Mouse (Mus musculus) lung, adult 2 months (tissue): ENCODE measurements around the gene Grap. TPM values are rescaled to one million over a fixed set of nuclear protein-coding genes. Genes with fewer than 3 reads are reported as not detected.
"Not testable (repeated sequence)": the region's sequence is repeated elsewhere in the genome, so short reads cannot be mapped to it uniquely, and the experiment has no call there.

ENCODE experiments used
- DNase-seq: peaks from one replicate; pipeline ENCODE4 v3.0.0; 2022
- H3K4me1 ChIP-seq: fragments of 200-500 bp; 2 replicates; pipeline ENCODE4 v1.6.1; 2011; ENCODE audit warnings: low read length; ENCODE audit not compliant: control insufficient read depth, insufficient read depth
- H3K4me3 ChIP-seq: fragments of 200-500 bp; replicated peaks from 2 replicates; pipeline ENCODE3; 2011; ENCODE audit warnings: low read depth, mild to moderate bottlenecking, control low read depth, low read length; ENCODE audit errors: extremely low read depth
- CTCF ChIP-seq: fragments of 200-500 bp; IDR thresholded peaks from 2 replicates; pipeline ENCODE4 v1.5.1; 2011; ENCODE audit warnings: mild to moderate bottlenecking, low read length, control low read depth; ENCODE audit not compliant: insufficient read depth
- POLR2A ChIP-seq: fragments of 200-500 bp; IDR thresholded peaks from 2 replicates; pipeline ENCODE4 v1.6.1; 2011; ENCODE audit warnings: low read depth, mild to moderate bottlenecking, control low read depth, low read length, borderline replicate concordance; ENCODE audit errors: extremely low read depth
- WGBS: fragments of 180-500 bp; shearing (Covaris S2); methylation state at CpG from one replicate; pipeline ENCODE4 v1.1.7; 2018; 5-methylcytosine and 5-hydroxymethylcytosine counted together
- polyA plus RNA-seq: library from polyadenylated mRNA; depleted of rRNA; stranded (reverse); fragments of >200 nt; gene quantifications from 2 replicates; pipeline ENCODE4 v1.2.3, GENCODE M21; 2012

The Grap gene
- polyA plus RNA-seq, 1 experiment = 77.0 TPM

GRCm38 (mm10) chr11:61618131-61618530 lies 34.9 kb upstream of the Grap start:
- Histone ChIP-seq H3K4me3 (peak overlapping the region; percentile 2), H3K4me1 (peaks cover 18% of the 10 kb centered on the region)
- no peak for TF ChIP-seq CTCF
- TF ChIP-seq POLR2A = no peak
- DNase-seq = peak; percentile 35
- 55% methylated on average over 8 of the region's 8 CpGs for WGBS

DNA sequence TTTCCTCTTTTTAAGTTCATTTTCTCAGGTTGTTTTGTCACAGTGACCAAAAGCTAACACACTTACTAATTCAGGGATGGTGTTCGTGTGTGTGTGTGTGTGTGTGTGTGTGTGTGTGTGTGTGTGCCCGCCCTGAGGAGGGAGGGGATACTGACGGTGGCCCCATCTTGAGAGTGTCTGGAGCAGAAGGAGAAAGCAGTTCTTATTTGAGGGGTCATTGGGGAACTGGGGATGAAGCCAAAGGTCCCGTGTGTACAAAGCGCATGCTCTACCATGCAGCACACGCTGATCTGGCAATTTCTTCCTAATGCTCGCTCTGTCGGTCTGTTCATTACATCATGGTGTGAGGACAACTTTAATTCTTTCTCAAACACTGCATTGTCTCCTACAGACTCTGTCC lies 34.5 kb upstream of the Grap start:
- DNase-seq = no peak
- H3K4me1 ChIP-seq = peaks cover 18% of the 10 kb centered on the region
- 71% methylated on average over 8 of the region's 8 CpGs for WGBS
- TF ChIP-seq CTCF (no peak), POLR2A (no peak)
- peak overlapping the region; percentile 33 for H3K4me3 ChIP-seq

DNA sequence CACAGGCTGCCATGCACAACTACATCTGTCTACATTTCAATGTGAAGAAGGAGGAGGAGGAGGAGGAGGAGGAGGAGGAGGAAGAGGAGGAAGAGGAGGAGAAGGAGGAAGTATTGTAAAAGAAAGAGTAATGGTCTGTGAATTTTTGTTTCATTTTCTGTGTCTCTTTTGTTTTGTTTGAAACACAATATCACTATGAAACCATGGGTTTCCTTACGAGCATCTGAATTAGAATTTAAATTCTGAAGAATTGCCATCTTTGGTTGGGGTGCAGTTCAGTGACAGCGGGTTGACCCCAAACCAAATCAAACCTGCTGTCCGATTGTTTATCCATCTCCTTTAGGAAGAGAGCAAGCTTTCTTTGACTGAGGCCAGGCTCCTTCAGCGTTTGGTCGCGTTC lies 33.7 kb upstream of the Grap start:
- Histone ChIP-seq H3K4me1 (peaks cover 18% of the 10 kb centered on the region), H3K4me3 (peak overlapping the region; percentile 60)
- 9% methylated on average over 6 of the region's 6 CpGs for WGBS
- TF ChIP-seq CTCF = no peak
- no peak for TF ChIP-seq POLR2A
- DNase-seq = no peak

DNA sequence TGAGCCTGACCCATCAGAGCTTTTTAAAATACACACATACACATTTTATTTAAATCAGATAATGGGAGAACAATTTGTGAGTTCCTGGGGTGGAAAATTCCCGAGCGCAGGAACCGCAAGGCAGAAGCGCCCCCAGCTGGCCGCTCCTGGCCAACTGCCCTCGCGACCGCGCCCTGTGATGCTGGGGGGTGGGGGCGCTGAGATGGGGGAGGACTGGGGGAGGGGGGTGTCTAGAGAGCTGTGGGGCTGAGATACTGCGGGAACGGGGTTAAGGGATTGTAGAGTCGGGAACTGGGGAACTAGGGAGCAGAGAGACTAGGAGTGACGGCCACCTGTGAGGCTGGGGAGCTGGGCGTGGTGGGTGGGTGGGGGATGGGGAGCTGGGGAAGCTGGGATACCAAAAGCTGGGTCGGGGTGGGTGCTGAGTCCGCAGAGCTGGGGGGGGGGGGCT lies 33.2 kb upstream of the Grap start:
- Histone ChIP-seq H3K4me3 (peak overlapping the region; percentile 65), H3K4me1 (peaks cover 18% of the 10 kb centered on the region)
- TF ChIP-seq CTCF (peak; percentile 16; the same call in 1 of the 2 replicates), POLR2A (no peak)
- 2% methylated on average over 16 of the region's 17 CpGs for WGBS
- DNase-seq = peak; percentile 79

DNA sequence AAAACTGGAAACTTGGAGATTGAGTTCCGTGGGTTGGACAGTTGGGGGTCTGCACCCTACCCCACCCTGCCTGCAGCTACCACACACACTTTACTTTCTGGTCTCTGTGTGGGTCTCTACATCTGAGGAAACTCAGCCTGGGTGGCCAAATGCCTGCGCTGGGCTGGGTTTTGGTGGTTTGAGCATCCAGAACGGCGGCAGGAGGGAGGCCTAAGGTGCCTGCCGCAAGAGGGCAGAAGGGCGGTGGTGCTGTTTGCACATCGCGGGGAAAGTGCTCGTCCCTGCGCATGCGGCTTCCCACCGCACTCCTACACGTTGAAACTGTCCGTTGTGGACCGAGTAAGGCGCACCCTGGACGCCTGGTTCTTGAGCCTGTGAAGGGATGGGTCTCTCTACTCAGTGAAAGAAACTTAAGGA lies 32.8 kb upstream of the Grap start:
- DNase-seq = peak; percentile 89
- TF ChIP-seq CTCF (peak; percentile 78), POLR2A (peak; percentile 76; the same call in 1 of the 2 replicates)
- 1% methylated on average over 17 of the region's 17 CpGs for WGBS
- Histone ChIP-seq H3K4me1 (peaks cover 17% of the 10 kb centered on the region), H3K4me3 (peak overlapping the region; percentile 57)

DNA sequence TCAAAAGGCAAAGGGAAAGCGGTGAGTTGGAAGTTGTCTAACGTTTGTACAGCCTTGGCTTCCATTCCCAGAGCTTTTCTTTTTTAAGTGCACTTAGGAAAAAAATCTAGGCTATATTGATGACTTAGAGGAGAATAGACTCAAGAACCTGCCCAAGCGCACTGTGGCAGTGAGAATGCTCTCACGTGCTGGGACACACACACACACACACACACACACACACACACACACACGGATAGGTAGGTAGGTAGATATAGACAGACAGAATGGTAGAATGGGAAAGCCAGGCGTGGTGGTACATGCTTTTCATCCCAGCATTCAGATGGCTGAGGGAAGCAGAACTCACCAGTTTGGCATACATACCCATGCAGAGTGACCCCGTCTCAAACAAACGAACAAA lies 32.3 kb upstream of the Grap start:
- 48% methylated on average over 8 of the region's 8 CpGs for WGBS

DNA sequence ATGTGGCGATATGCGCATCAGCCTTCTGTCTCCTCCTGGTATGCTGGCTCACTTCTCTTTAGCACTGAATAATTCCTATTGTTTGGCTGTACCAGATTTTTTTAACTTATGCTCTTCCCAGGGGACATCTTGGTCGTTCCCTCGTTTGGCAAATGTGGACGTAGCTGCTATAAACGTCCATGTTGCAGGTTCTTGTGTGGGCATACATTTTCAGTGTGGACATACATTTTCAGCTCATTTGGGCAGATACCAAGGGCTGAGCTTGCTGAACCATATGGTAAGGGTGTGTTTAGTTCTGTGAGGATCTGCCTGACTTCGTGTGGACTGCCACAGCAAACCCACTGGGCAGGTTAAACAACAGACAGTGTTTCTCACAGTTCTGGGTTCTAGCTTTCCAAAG lies 27.9 kb upstream of the Grap start:
- DNase-seq = no peak
- Histone ChIP-seq H3K4me1 (no peaks in the 10 kb centered on the region), H3K4me3 (no peak overlapping the region)
- 72% methylated on average over 7 of the region's 7 CpGs for WGBS
- TF ChIP-seq CTCF (no peak), POLR2A (no peak)

More for the DNA sequence above, 32.3 kb upstream of the Grap start:
- DNase-seq = no peak
- Histone ChIP-seq H3K4me3 (no peak overlapping the region), H3K4me1 (peaks cover 12% of the 10 kb centered on the region)
- TF ChIP-seq POLR2A (no peak), CTCF (no peak)

- H3K4me3 ChIP-seq = no peak overlapping the region
- no peaks in the 10 kb centered on the region; the same call in 1 of the 2 replicates for H3K4me1 ChIP-seq
- no peak for DNase-seq
- WGBS = 95% methylated on average over 1 of the region's 1 CpGs
- TF ChIP-seq CTCF = no peak
- no peak for TF ChIP-seq POLR2A
Measured at GRCm38 (mm10) chr11:61626509-61626908, 26.6 kb upstream of the Grap start.

GRCm38 (mm10) chr11:61629621-61630020 lies 23.4 kb upstream of the Grap start:
- TF ChIP-seq CTCF (peak; percentile 60), POLR2A (no peak)
- no peak for DNase-seq
- Histone ChIP-seq H3K4me1 (no peaks in the 10 kb centered on the region; the same call in 1 of the 2 replicates), H3K4me3 (no peak overlapping the region)
- 45% methylated on average over 3 of the region's 3 CpGs for WGBS

DNA sequence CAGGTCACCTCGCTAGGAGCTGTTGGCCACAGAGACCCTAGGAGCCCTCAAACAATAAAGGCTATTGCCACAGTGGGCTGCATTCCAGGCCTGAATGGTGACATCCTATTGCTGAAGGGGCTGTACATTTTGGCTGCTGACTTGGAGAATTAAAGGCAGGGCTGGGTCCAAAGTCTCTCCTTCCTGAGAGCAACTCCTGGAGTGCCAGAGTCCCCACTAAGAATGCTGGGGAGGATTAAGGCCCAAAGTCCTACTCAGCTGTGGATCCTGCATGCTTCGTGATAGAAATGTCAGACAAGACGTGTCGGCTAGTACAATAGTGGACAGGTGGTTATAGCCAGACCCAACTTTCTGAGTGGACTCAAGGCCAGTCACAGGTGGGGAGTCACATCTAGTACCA lies 16.8 kb upstream of the Grap start:
- not testable (repeated sequence) for DNase-seq, H3K4me1 ChIP-seq, H3K4me3 ChIP-seq
- 96% methylated on average over 3 of the region's 4 CpGs for WGBS
